ENCODE assay signal across 8 mouse cellular contexts in the genomic region with DNA sequence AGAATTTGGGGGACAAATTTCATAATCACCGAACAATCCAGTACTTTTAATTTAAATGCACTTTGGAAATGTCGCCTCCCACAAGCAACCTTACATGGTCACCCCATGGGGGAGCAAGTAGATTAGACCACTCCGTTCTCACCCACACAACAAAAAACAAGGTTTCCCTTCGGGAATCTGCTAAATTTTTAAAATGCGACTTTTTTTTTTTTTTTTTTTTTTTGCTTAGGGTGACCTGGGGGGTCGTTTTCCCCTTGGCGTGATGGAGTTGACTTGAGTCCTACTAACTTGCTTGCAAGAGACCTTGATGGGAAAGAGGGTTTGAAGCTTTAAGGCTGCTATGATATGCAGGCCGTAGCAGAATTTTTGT. TPM values are rescaled to one million over a fixed set of nuclear protein-coding genes. Genes with fewer than 3 reads are reported as not detected.
DNase-seq lines count a peak whose midpoint lies in the region; ATAC-seq and TF ChIP-seq lines count a peak whose summit lies in the region.

No protein-coding gene starts in this region.

- 0 out of 2 replicates have a peak, but pooled peaks have one; percentile 0 for ATAC-seq in heart, embryonic 15.5 days (replicated peaks; ENCODE audit: insufficient number of reproducible peaks, insufficient read depth, low FRiP score, low read depth)
- ATAC-seq in G1E (ENCODE audit: extremely low read depth, insufficient number of reproducible peaks, low FRiP score, poor library complexity, severe bottlenecking) = no peak
- peak; percentile 18 for ATAC-seq in hindbrain, embryonic 11.5 days (ENCODE audit: low FRiP score)
- no peak for ATAC-seq in midbrain, embryonic 11.5 days (ENCODE audit: low FRiP score)
- ATAC-seq in CD4-positive, CD25-positive, alpha-beta regulatory T cell, adult 4 months = no peak

- peak overlapping the region; percentile 84 for H3K27ac ChIP-seq in heart, embryonic 15.5 days
- H3K27ac ChIP-seq in hindbrain, embryonic 11.5 days (ENCODE audit: low read depth, low read length) = no peak overlapping the region
- H3K27ac ChIP-seq in midbrain, embryonic 11.5 days (ENCODE audit: low read depth, low read length) = no peak overlapping the region; the same call in 1 of the 2 replicates

- WGBS in heart, embryonic 15.5 days = 14% methylated on average over 8 of the region's 8 CpGs
- WGBS in hindbrain, embryonic 11.5 days = 20% methylated on average over 8 of the region's 8 CpGs
- WGBS in midbrain, embryonic 11.5 days = 16% methylated on average over 8 of the region's 8 CpGs

- H3K4me2 ChIP-seq in heart, embryonic 15.5 days = peak overlapping the region; percentile 74
- H3K4me2 ChIP-seq in hindbrain, embryonic 11.5 days (replicated peaks; ENCODE audit: low read depth, low read length) = peak overlapping the region; percentile 96; the same call in 1 of the 2 replicates
- peak overlapping the region; percentile 93 for H3K4me2 ChIP-seq in midbrain, embryonic 11.5 days

- no peak for DNase-seq in heart, adult 11 months
- DNase-seq in G1E (ENCODE audit: low spot score) = no peak
- DNase-seq in hindbrain, embryonic 11.5 days (ENCODE audit: low spot score) = no peak
- DNase-seq in midbrain, embryonic 11.5 days (ENCODE audit: low spot score, missing footprints) = no peak
- no peak for DNase-seq in adrenal gland, adult 2 months
- DNase-seq in spleen, postnatal 10 days (ENCODE audit: low spot score in 2 of 2) = no peak

- H3K36me3 ChIP-seq in heart, embryonic 15.5 days = no peaks in the 10 kb centered on the region
- no peaks in the 10 kb centered on the region for H3K36me3 ChIP-seq in G1E (replicated peaks)
- H3K36me3 ChIP-seq in hindbrain, embryonic 11.5 days (ENCODE audit: control insufficient read depth, insufficient read depth, low read length) = no peaks in the 10 kb centered on the region
- H3K36me3 ChIP-seq in midbrain, embryonic 11.5 days (ENCODE audit: control insufficient read depth, insufficient read depth, low read length) = no peaks in the 10 kb centered on the region

- H3K9ac ChIP-seq in heart, embryonic 15.5 days = peak overlapping the region; percentile 57; the same call in 1 of the 2 replicates
- no peak overlapping the region for H3K9ac ChIP-seq in hindbrain, embryonic 11.5 days (ENCODE audit: low read depth, low read length)
- H3K9ac ChIP-seq in midbrain, embryonic 11.5 days (ENCODE audit: low read length) = peak overlapping the region; percentile 42; the same call in 1 of the 2 replicates

- H3K27me3 ChIP-seq in heart, embryonic 15.5 days = no peaks in the 10 kb centered on the region
- peaks cover 13% of the 10 kb centered on the region; the same call in 1 of the 2 replicates for H3K27me3 ChIP-seq in G1E (ENCODE audit: insufficient read depth, low read length)
- no peaks in the 10 kb centered on the region for H3K27me3 ChIP-seq in hindbrain, embryonic 11.5 days (ENCODE audit: control insufficient read depth, insufficient read depth, low read length)
- peaks cover 9% of the 10 kb centered on the region for H3K27me3 ChIP-seq in midbrain, embryonic 11.5 days (ENCODE audit: control insufficient read depth, insufficient read depth, low read length)

- TF ChIP-seq CTCF in G1E (IDR thresholded peaks at IDR 0.05; ENCODE audit: low read depth, low read length) = no peak

- peaks cover 39% of the 10 kb centered on the region for H3K4me1 ChIP-seq in heart, embryonic 15.5 days (replicated peaks)
- H3K4me1 ChIP-seq in G1E (ENCODE audit: insufficient read depth, low read depth, low read length) = peaks cover 18% of the 10 kb centered on the region
- H3K4me1 ChIP-seq in hindbrain, embryonic 11.5 days (replicated peaks; ENCODE audit: control insufficient read depth, insufficient read depth, low read length) = 0 out of 2 replicates have a peak, but pooled peaks cover 2% of the 10 kb centered on the region
- H3K4me1 ChIP-seq in midbrain, embryonic 11.5 days (ENCODE audit: control insufficient read depth, insufficient read depth, low read length) = peaks cover 9% of the 10 kb centered on the region

- H3K9me3 ChIP-seq in heart, embryonic 15.5 days (replicated peaks) = no peaks in the 10 kb centered on the region
- peaks cover 8% of the 10 kb centered on the region; the same call in 1 of the 2 replicates for H3K9me3 ChIP-seq in G1E (replicated peaks)
- no peaks in the 10 kb centered on the region for H3K9me3 ChIP-seq in hindbrain, embryonic 11.5 days (ENCODE audit: control insufficient read depth, low read length)
- H3K9me3 ChIP-seq in midbrain, embryonic 11.5 days (ENCODE audit: control insufficient read depth, low read length) = no peaks in the 10 kb centered on the region

- peak overlapping the region; percentile 83 for H3K4me3 ChIP-seq in heart, embryonic 15.5 days
- H3K4me3 ChIP-seq in G1E (ENCODE audit: low read depth, low read length) = peak overlapping the region; percentile 69; the same call in 1 of the 2 replicates
- peak overlapping the region; percentile 60; the same call in 1 of the 2 replicates for H3K4me3 ChIP-seq in hindbrain, embryonic 11.5 days (ENCODE audit: low read depth, low read length)
- peak overlapping the region; percentile 59 for H3K4me3 ChIP-seq in midbrain, embryonic 11.5 days (ENCODE audit: low read depth, low read length)

RNA-seq across cellular contexts. Expression of a gene that starts 0.8 kb away (rescaled TPM):
- 20.9 and 22.2 TPM in 2 replicates for polyA plus RNA-seq in heart, embryonic 15.5 days (2015; fragmentation: Nextera tagmentation; extraction: Ambion mirVana)
- total RNA-seq in G1E (2014; fragmentation: Nextera tagmentation) (0.58 TPM in 1 of 2 replicates, not detected in the other), G1E (2017) (0.46 and 0.66 TPM in 2 replicates)
- 0.07 and 0.14 TPM in 2 replicates for polyA plus RNA-seq in G1E (2012)
- 7.0 and 8.1 TPM in 2 replicates for polyA plus RNA-seq in hindbrain, embryonic 11.5 days (2014; fragmentation: Nextera tagmentation; extraction: Ambion mirVana)
- polyA plus RNA-seq in midbrain, embryonic 11.5 days (2014; fragmentation: Nextera tagmentation; extraction: Ambion mirVana) = 5.9 and 6.0 TPM in 2 replicates
- 10 to 100 TPM; 32.2 to 50.9 TPM for total RNA-seq in adrenal gland, adult 2 months (2021)
- 9.2 and 9.3 TPM in 2 replicates for polyA plus RNA-seq in adrenal gland, adult 2 months (2012; rRNA removed)
- 1 to 10 TPM; 5.4 to 5.5 TPM for polyA plus RNA-seq in CD4-positive, CD25-positive, alpha-beta regulatory T cell, adult 4 months (2017; shearing (Covaris generic))

Comparison
In these comparisons a context has a peak if more than half of its experiments do, and no peak if none do; other contexts are left out.
1. ATAC-seq: peak in heart, embryonic 15.5 days (single experiment) and hindbrain, embryonic 11.5 days (single experiment); none in G1E (single experiment), midbrain, embryonic 11.5 days (single experiment) and CD4-positive, CD25-positive, alpha-beta regulatory T cell, adult 4 months (single experiment).
2. Peak in every context shown above with its lines, with median percentiles within 50 percentile points of each other: H3K4me2 ChIP-seq and H3K4me3 ChIP-seq.